Mouse (Mus musculus) forebrain, embryonic 11.5 days (tissue): Measurements from ENCODE around the gene Mrpl54. TPM values are rescaled to one million over a fixed set of nuclear protein-coding genes. Genes with fewer than 3 reads are reported as not detected.
"Not testable (repeated sequence)": the region's sequence is repeated elsewhere in the genome, so short reads cannot be mapped to it uniquely, and the experiment has no call there.

Source experiments
- ATAC-seq: fragments of 200-750 bp; cut with Nextera tagmentation; replicated peaks from 2 replicates; pipeline ENCODE4 v1.8.0; 2017; ENCODE audit warnings: moderate TSS enrichment; ENCODE audit not compliant: low FRiP score
- DNase-seq: peaks from one replicate; pipeline ENCODE4 v3.0.0-alpha.2; 2017; ENCODE audit warnings: low spot score
- H3K27ac ChIP-seq: fragments of 300-500 bp; sonication (generic); 2 replicates; pipeline ENCODE4 v1.5.1; 2014; ENCODE audit warnings: low read depth, low read length
- H3K27me3 ChIP-seq: fragments of 300-500 bp; sonication (generic); 2 replicates; pipeline ENCODE4 v1.6.1; 2014; ENCODE audit warnings: mild to moderate bottlenecking, low read length, mixed read lengths; ENCODE audit not compliant: control insufficient read depth, insufficient read depth
- H3K36me3 ChIP-seq: fragments of 300-500 bp; sonication (generic); 2 replicates; pipeline ENCODE4 v1.6.1; 2014; ENCODE audit warnings: mild to moderate bottlenecking, low read length, moderate library complexity, mixed read lengths; ENCODE audit not compliant: control insufficient read depth, insufficient read depth
- H3K4me1 ChIP-seq: fragments of 300-500 bp; sonication (generic); replicated peaks from 2 replicates; pipeline ENCODE4 v1.6.1; 2014; ENCODE audit warnings: low read length, mixed read lengths; ENCODE audit not compliant: control insufficient read depth, insufficient read depth
- H3K4me2 ChIP-seq: fragments of 300-500 bp; sonication (generic); 2 replicates; pipeline ENCODE4 v1.6.1; 2014; ENCODE audit warnings: low read depth, mild to moderate bottlenecking, low read length, moderate library complexity, mixed read lengths; ENCODE audit not compliant: severe bottlenecking
- H3K4me3 ChIP-seq: fragments of 300-500 bp; sonication (generic); 2 replicates; pipeline ENCODE4 v1.5.1; 2014; ENCODE audit warnings: low read depth, low read length
- H3K9ac ChIP-seq: fragments of 300-500 bp; sonication (generic); 2 replicates; pipeline ENCODE4 v1.6.1; 2014; ENCODE audit warnings: low read length
- H3K9me3 ChIP-seq: fragments of 300-500 bp; sonication (generic); 2 replicates; pipeline ENCODE4 v1.6.1; 2016; ENCODE audit warnings: low read length, mixed read lengths; ENCODE audit not compliant: control insufficient read depth
- WGBS: fragments of 180-500 bp; shearing (Covaris S2); extraction: QIAGEN DNeasy Blood & Tissue Kit; methylation state at CpG from one replicate; pipeline ENCODE4 v1.1.7; 2014; 5-methylcytosine and 5-hydroxymethylcytosine counted together
- microRNA-seq: library from miRNA; unstranded; fragments of <30 nt; microRNA quantifications from one replicate; pipeline ENCODE4, GENCODE M21; 2016; ENCODE audit not compliant: insufficient number of aligned reads
- polyA plus RNA-seq: library from polyadenylated mRNA; unstranded; fragments of >200 nt; fragmentation: Nextera tagmentation; extraction: Ambion mirVana; gene quantifications from 2 replicates; pipeline ENCODE4 v1.2.1, GENCODE M21; 2014

Gene Mrpl54
- polyA plus RNA-seq, 1 experiment from 2014 or later, result 147 TPM

- H3K9me3 ChIP-seq, H3K4me2 ChIP-seq, H3K36me3 ChIP-seq, DNase-seq, H3K4me3 ChIP-seq, H3K27me3 ChIP-seq, ATAC-seq, H3K4me1 ChIP-seq, H3K27ac ChIP-seq, H3K9ac ChIP-seq: not testable (repeated sequence)
- WGBS, result 30% methylated on average over 1 of the region's 1 CpGs
Observed at GRCm38 (mm10) chr10:81217267-81217666, 49.5 kb downstream of the Mrpl54 start.

GRCm38 (mm10) chr10:81216810-81217209 lies 49.9 kb downstream of the Mrpl54 start:
- no peak for ATAC-seq
- peaks cover 7% of the 10 kb centered on the region for H3K36me3 ChIP-seq

GRCm38 (mm10) chr10:81216260-81216659 lies 50.5 kb downstream of the Mrpl54 start:
- 94% methylated on average over 6 of the region's 6 CpGs for WGBS
- no peak overlapping the region for H3K9ac ChIP-seq
- peaks cover 11% of the 10 kb centered on the region for H3K36me3 ChIP-seq
- no peak overlapping the region for H3K4me3 ChIP-seq
- H3K4me1 ChIP-seq, result no peaks in the 10 kb centered on the region
- no peak overlapping the region for H3K27ac ChIP-seq
- H3K4me2 ChIP-seq, result no peak overlapping the region
- H3K9me3 ChIP-seq, result no peaks in the 10 kb centered on the region; the same call in 1 of the 2 replicates
- H3K27me3 ChIP-seq, result no peaks in the 10 kb centered on the region
- ATAC-seq (no peak), DNase-seq (no peak)

More at GRCm38 (mm10) chr10:81216810-81217209, 49.9 kb downstream of the Mrpl54 start:
- WGBS, result 86% methylated on average over 6 of the region's 6 CpGs
- H3K4me1 ChIP-seq, result no peaks in the 10 kb centered on the region
- H3K27me3 ChIP-seq, result no peaks in the 10 kb centered on the region
- no peak overlapping the region for H3K4me3 ChIP-seq
- H3K9ac ChIP-seq, result no peak overlapping the region
- H3K4me2 ChIP-seq, result no peak overlapping the region
- no peaks in the 10 kb centered on the region; the same call in 1 of the 2 replicates for H3K9me3 ChIP-seq
- DNase-seq, result no peak
- H3K27ac ChIP-seq, result no peak overlapping the region

Small RNA genes lying within 50 kb of the gene (microRNA-seq; reads per million reads assigned to microRNA genes)
- gene Mir3057, result 20.2 reads per million, percentile 13 among the genes with 10 or more reads in this experiment

Other genes with a start within 250 kb of the Mrpl54 start
- gene Diras1, start 241.3 kb downstream of the Mrpl54 start, polyA plus RNA-seq, result 1.5 and 2.2 TPM in 2 replicates
- 19.4 and 21.6 TPM in 2 replicates for gene Slc39a3, start 229.5 kb downstream of the Mrpl54 start, polyA plus RNA-seq
- 259 and 265 TPM in 2 replicates for gene Sgta, start 206.8 kb downstream of the Mrpl54 start, polyA plus RNA-seq
- gene Thop1, start 196.9 kb downstream of the Mrpl54 start, polyA plus RNA-seq, result 76.1 and 78.9 TPM in 2 replicates
- gene Creb3l3, start 168.1 kb downstream of the Mrpl54 start, polyA plus RNA-seq, result 0.33 and 0.49 TPM in 2 replicates
- gene Map2k2, start 161.0 kb downstream of the Mrpl54 start, polyA plus RNA-seq, result 212 and 232 TPM in 2 replicates
- 8.8 and 10.1 TPM in 2 replicates for gene Zbtb7a, start 131.7 kb downstream of the Mrpl54 start, polyA plus RNA-seq
- gene Pias4, start 99.0 kb downstream of the Mrpl54 start, polyA plus RNA-seq, result 54.0 and 65.0 TPM in 2 replicates
- 467 and 501 TPM in 2 replicates for gene Eef2, start 90.3 kb downstream of the Mrpl54 start, polyA plus RNA-seq
- 54.8 and 59.3 TPM in 2 replicates for gene Dapk3, start 83.9 kb downstream of the Mrpl54 start, polyA plus RNA-seq
- gene 4930442H23Rik, start 83.1 kb downstream of the Mrpl54 start, polyA plus RNA-seq, result not detected in 2 replicates
- gene Nmrk2, start 64.9 kb downstream of the Mrpl54 start, polyA plus RNA-seq, result not detected in 2 replicates
- gene Atcay, start 36.1 kb downstream of the Mrpl54 start, polyA plus RNA-seq, result 20.9 and 23.2 TPM in 2 replicates
- gene Zfr2, start 33.8 kb downstream of the Mrpl54 start, polyA plus RNA-seq, result 5.3 and 6.4 TPM in 2 replicates
- 2.6 and 4.0 TPM in 2 replicates for gene Matk, start 14.0 kb downstream of the Mrpl54 start, polyA plus RNA-seq
- gene Apba3, start within 50 bp of the Mrpl54 start, polyA plus RNA-seq, result 36.2 and 42.0 TPM in 2 replicates
- 10.1 and 11.9 TPM in 2 replicates for gene Tjp3, start 24.6 kb upstream of the Mrpl54 start, polyA plus RNA-seq
- gene Pip5k1c, start 26.0 kb upstream of the Mrpl54 start, polyA plus RNA-seq, result 74.1 and 74.9 TPM in 2 replicates
- 51.2 and 53.2 TPM in 2 replicates for gene Cactin, start 54.2 kb upstream of the Mrpl54 start, polyA plus RNA-seq
- gene Tbxa2r, start 61.8 kb upstream of the Mrpl54 start, polyA plus RNA-seq, result 1.9 and 2.6 TPM in 2 replicates
- 0.07 TPM in 1 of 2 replicates, not detected in the other for gene Gipc3, start 76.3 kb upstream of the Mrpl54 start, polyA plus RNA-seq
- gene Hmg20b, start 83.5 kb upstream of the Mrpl54 start, polyA plus RNA-seq, result 109 and 111 TPM in 2 replicates
- 4.5 and 4.7 TPM in 2 replicates for gene Mfsd12, start 90.6 kb upstream of the Mrpl54 start, polyA plus RNA-seq
- 0.15 and 0.40 TPM in 2 replicates for gene 4930404N11Rik, start 98.9 kb upstream of the Mrpl54 start, polyA plus RNA-seq
- 132 and 144 TPM in 2 replicates for gene Fzr1, start 111.6 kb upstream of the Mrpl54 start, polyA plus RNA-seq
- gene Dohh, start 117.5 kb upstream of the Mrpl54 start, polyA plus RNA-seq, result 61.0 and 66.3 TPM in 2 replicates
- 3.0 and 3.5 TPM in 2 replicates for gene Gm48551, start 117.5 kb upstream of the Mrpl54 start, polyA plus RNA-seq
- 1.1 and 3.0 TPM in 2 replicates for gene Gm48552, start 122.1 kb upstream of the Mrpl54 start, polyA plus RNA-seq
- gene Smim24, start 126.1 kb upstream of the Mrpl54 start, polyA plus RNA-seq, result 2.8 and 3.3 TPM in 2 replicates
- gene Nfic, start 188.7 kb upstream of the Mrpl54 start, polyA plus RNA-seq, result 10.5 and 10.8 TPM in 2 replicates
- 9.7 and 19.6 TPM in 2 replicates for gene Celf5, start 215.8 kb upstream of the Mrpl54 start, polyA plus RNA-seq
- gene Ncln, start 229.5 kb upstream of the Mrpl54 start, polyA plus RNA-seq, result 71.8 and 72.3 TPM in 2 replicates
- 0.36 and 0.68 TPM in 2 replicates for gene S1pr4, start 233.2 kb upstream of the Mrpl54 start, polyA plus RNA-seq